ENCODE assay signal across 25 mouse cellular contexts in the genomic region with DNA sequence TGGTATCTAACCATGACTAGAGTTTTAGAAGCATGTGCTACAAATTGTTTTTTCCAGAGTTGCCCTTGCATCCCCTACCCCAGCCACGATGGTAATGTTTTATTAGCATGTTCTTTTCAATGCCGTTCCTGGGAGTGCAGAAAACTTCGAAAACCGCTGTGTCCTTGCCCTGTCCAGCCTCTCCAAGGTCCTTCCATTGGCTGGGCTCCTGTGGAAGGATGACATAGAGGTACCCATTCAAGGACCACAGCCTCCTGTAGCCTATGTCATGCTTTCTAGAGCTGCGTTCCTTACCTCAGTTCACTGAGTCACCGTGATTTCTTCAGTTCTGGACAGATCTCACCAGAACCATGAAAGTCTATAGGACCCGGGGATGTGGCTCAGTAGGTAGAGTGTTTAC.
"Had no signal": no experiment of that assay in that cellular context is flagged by ENCODE, and none has a peak within 500 bp of the region (broad histone marks: within the 10 kb centered on the region; RNA-seq: fewer than 3 reads in every experiment).

No protein-coding gene starts in this region.

- H3K36me3 ChIP-seq: heart, embryonic 15.5 days; intestine, embryonic 15.5 days; liver, embryonic 12.5 days had no signal

- H3K9ac ChIP-seq: heart, embryonic 13.5 days; heart, embryonic 15.5 days; hindbrain, embryonic 14.5 days; intestine, embryonic 15.5 days; limb, embryonic 13.5 days; limb, embryonic 15.5 days; liver, embryonic 12.5 days; liver, embryonic 14.5 days had no signal

- ATAC-seq: hindbrain, embryonic 16.5 days; inflammation-experienced regulatory T-cells, adult 6 months; intestine, embryonic 15.5 days; intestine, postnatal 0 days; liver, embryonic 12.5 days had no signal

- H3K27me3 ChIP-seq: heart, embryonic 13.5 days; heart, embryonic 15.5 days; intestine, embryonic 15.5 days; limb, embryonic 13.5 days; limb, embryonic 15.5 days; liver, embryonic 12.5 days had no signal

- H3K4me1 ChIP-seq: intestine, embryonic 15.5 days; limb, embryonic 13.5 days; limb, embryonic 15.5 days; liver, embryonic 12.5 days had no signal

- H3K4me3 ChIP-seq: heart, embryonic 13.5 days; heart, embryonic 15.5 days; intestine, embryonic 15.5 days; layer of hippocampus, adult 2 months; left cerebral cortex, adult 2 months; limb, embryonic 13.5 days; limb, embryonic 15.5 days; liver, embryonic 12.5 days had no signal

- DNase-seq: gastrocnemius, postnatal 14 days; gastrocnemius, postnatal 36 days; heart, adult 18-20 months; heart, postnatal 14 days; heart, postnatal 36 days; kidney, adult 18-20 months; kidney, adult 8-10 months; kidney, postnatal 10 days; kidney, postnatal 25 days; kidney, postnatal 4 days; left cerebral cortex, postnatal 4 days had no signal

- H3K9me3 ChIP-seq: heart, embryonic 13.5 days; heart, embryonic 15.5 days; intestine, embryonic 15.5 days; limb, embryonic 13.5 days; limb, embryonic 15.5 days; liver, embryonic 12.5 days had no signal

- H3K4me2 ChIP-seq: heart, embryonic 11.5 days; heart, embryonic 13.5 days; heart, embryonic 15.5 days; hindbrain, embryonic 14.5 days; intestine, embryonic 15.5 days; limb, embryonic 13.5 days; limb, embryonic 15.5 days; liver, embryonic 12.5 days had no signal

- H3K27ac ChIP-seq: heart, embryonic 13.5 days; heart, embryonic 15.5 days; hindbrain, embryonic 14.5 days; intestine, embryonic 15.5 days; layer of hippocampus, adult 2 months; left cerebral cortex, adult 2 months; limb, embryonic 13.5 days; limb, embryonic 15.5 days; liver, embryonic 12.5 days; liver, embryonic 14.5 days had no signal
